Mouse (Mus musculus) embryonic stem cell, embryonic (primary cell): ENCODE data around the gene Plekha4.

ENCODE experiments used
- CTCF ChIA-PET, 4 experiments: fragments of 300-600 bp in 2 of 4; fragments of 350-600 bp in 2 of 4; sonication (Branson Sonifier 250); formaldehyde crosslinking; loops; one replicate each; lab custom pipeline; 2022; ENCODE audit warnings: inconsistent platforms in 2 of 4; lab: Charles Lee
- POLR2A ChIA-PET, 4 experiments: fragments of 300-600 bp in 2 of 4; fragments of 350-600 bp in 2 of 4; sonication (Branson Sonifier 250); formaldehyde crosslinking; loops; one replicate each; lab custom pipeline; 2022; ENCODE audit warnings: antibody characterized with exemption in 4 of 4, inconsistent platforms in 1 of 4; lab: Charles Lee

The Plekha4 gene

DNA sequence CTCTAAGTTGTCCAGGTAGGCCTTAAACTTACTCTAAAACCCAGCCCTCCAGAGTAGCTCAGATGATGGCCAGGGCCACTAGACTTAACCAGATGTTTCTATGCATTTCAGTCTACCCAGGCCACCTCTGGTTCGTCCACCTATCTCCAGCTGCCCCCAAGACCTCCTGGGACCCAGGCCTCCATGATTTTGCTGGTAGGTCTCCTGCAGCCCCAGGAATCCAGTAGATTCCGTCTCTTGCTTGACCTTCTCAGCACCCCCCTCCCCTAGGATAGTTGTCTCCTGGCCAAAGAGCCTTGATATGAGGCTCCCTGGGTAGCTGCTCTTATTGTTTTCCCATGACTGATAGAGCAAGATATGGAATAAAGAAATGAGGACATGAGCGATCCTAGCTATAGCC is 13.0 kb downstream of the Plekha4 start:
- ChIA-PET POLR2A (interaction anchor here in 3 of 4 experiments (0.6 to 6.1 kb wide), 35 partner anchors 8 to 538 kb away, joined by 3 to 79 read pairs (median 4); partner anchors contain the start of genes Plekha4 (in 3 of the 3), Ppp1r15a (in 3 of the 3), Ftl1 (in 2 of the 3) and Hsd17b14 (in 2 of the 3)), CTCF (interaction anchor here in 3 of 4 experiments (0.6 to 1.5 kb wide), 10 partner anchors 17 to 126 kb away, joined by 3 to 14 read pairs (median 3); partner anchors contain the start of genes Bax (in 1 of the 3) and Ntf5 (in 1 of the 3))

DNA sequence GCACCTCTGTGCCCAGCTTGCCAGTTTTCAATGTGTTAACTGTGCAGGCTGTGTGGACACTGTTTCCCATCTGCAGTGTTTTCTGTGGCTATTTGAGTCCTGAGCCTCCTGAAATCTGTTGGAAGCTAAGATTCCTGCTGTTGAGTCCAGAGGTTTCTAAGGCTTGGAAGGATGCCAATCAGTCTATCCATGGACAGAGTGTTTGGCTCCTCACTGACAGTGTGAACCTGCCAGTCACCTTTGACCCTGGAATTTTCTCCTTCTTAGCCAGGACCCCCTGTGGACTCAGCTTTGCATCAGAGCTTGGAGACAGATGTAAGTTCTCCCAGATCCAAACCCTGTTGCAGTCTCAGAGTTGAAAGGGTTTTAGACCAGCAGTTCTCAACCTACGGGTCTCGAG is 14.1 kb downstream of the Plekha4 start:
- CTCF ChIA-PET = interaction anchor here in 3 of 4 experiments (0.5 to 2.1 kb wide), 5 partner anchors 15 to 72 kb away, joined by 3 to 5 read pairs (median 3); no protein-coding TSS in a partner anchor
- POLR2A ChIA-PET = interaction anchor here in 3 of 4 experiments (0.7 to 6.1 kb wide), 18 partner anchors 10 to 178 kb away, joined by 3 to 79 read pairs (median 3); partner anchors contain the start of genes Plekha4 (in 3 of the 3), Ppp1r15a (in 3 of the 3), Hsd17b14 (in 2 of the 3) and Bax (in 1 of the 3)

DNA sequence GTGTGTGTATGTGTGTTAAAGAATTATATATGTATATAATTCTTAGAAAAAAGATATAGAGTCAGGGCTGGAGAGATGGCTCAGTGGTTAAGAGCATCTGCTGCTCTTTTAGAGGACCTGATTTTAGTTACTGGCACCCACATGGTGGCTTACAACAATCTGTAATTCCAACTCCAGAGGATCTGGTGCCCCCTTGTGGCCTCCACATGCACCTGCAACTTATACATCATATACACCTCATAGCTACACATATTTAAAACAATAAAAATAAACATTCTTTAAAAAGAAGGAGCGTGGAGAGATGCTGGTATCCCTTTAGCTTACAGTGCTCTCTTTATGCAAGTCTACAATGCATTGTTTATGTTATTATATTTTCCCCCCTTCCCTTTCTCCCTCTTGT is 18.4 kb downstream of the Plekha4 start:
- POLR2A ChIA-PET = interaction anchor here in 2 of 4 experiments (0.8 to 20.6 kb wide), 9 partner anchors 9 to 143 kb away, joined by 3 to 1068 read pairs (median 4); partner anchors contain the start of genes Plekha4 (in 2 of the 2), Ppp1r15a (in 2 of the 2) and Bcat2 (in 1 of the 2)
- CTCF ChIA-PET = interaction anchor here in 2 of 4 experiments (0.6 to 1.4 kb wide), 11 partner anchors 9 to 560 kb away, joined by 3 to 5 read pairs (median 3); partner anchors contain the start of gene Kcna7 (in 1 of the 2)

DNA sequence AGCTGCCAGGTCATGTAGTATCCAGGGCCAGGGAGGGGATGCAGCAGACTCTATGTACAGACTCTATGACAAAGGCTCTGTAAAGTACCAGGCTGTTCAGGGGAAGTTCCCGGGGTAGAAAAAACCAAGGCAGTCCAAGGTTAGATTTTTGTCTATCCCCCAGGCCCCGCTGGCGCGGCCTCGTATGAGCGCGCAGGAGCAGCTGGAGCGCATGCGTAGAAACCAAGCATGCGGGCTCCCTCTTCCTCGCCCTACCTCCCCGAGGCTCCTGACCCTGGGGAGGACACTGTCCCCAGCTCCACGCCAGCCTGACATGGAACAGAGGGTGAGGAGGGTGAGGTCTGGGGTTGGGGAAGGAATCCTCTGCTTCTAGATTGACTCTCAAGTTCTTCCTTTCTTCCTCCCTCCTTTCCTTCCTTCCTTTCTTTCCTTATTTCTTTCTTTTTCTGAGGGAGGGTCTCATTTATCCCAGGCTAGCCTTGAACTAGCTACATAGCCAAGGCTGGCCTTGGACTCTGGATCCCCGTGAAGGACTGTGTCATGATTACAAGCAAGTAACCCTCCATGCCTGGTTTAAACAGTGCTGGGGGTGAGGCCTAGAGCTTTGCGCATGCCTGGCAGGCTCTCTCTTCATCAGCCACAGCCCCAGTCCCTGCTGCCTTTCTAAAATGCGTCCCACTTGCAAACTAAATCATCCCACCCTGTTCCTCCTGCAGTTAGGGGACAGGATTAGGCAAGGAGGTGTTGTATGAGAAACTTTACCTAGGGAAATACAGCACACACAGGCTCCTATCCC is 23.7 kb downstream of the Plekha4 start:
- CTCF ChIA-PET = interaction anchor here (0.6 to 2.8 kb wide), 15 partner anchors 9 to 252 kb away, joined by 3 to 13 read pairs (median 3); partner anchors contain the start of genes Gys1 (in 1 of the 4), Plekha4 (in 1 of the 4) and Ppp1r15a (in 1 of the 4)
- POLR2A ChIA-PET = interaction anchor here (0.5 to 21.4 kb wide), 68 partner anchors 9 to 209 kb away, joined by 3 to 1068 read pairs (median 5); partner anchors contain the start of genes Ftl1 (in 3 of the 4), Plekha4 (in 3 of the 4), Ppp1r15a (in 3 of the 4) and Bcat2 (in 2 of the 4)

DNA sequence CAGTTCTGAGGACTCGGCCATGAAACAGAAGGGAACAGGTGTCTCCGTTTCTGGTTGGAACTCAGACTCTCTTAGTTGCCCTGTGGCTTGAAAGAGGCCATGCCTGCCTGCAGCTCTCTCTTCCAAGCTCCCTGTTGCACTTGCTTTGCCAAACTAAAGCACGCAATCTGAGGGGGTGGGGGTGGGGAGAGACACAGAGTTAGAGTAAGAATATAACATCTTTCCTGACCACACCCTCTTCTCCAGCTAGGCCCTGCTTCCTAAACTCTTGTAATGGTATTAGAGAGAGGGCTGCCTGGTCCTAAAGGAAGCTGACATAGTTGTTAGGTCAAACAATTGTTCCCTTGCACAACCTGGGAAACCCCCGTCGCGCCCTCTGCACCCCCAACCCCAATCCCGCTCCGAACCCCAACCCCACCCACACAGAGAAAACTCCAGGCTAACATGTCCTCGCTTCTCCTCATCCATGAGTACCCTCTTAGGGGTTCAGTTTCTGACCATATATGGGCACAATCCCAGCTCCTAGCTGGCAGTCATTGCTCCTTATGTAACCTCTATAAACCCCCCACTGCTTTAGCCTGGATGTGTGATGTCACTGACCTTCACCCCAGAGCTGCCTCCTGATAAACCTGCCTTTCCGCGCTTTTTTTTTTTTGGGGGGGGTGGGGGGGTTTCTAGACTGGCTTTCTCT is 24.8 kb downstream of the Plekha4 start:
- ChIA-PET CTCF (interaction anchor here (0.6 to 2.8 kb wide), 12 partner anchors 10 to 285 kb away, joined by 3 to 13 read pairs (median 3); no protein-coding TSS in a partner anchor), POLR2A (interaction anchor here (0.5 to 21.4 kb wide), 66 partner anchors 8 to 423 kb away, joined by 3 to 1068 read pairs (median 5); partner anchors contain the start of genes Plekha4 (in 4 of the 4), Ppp1r15a (in 4 of the 4), Ftl1 (in 3 of the 4) and Bcat2 (in 2 of the 4))

DNA sequence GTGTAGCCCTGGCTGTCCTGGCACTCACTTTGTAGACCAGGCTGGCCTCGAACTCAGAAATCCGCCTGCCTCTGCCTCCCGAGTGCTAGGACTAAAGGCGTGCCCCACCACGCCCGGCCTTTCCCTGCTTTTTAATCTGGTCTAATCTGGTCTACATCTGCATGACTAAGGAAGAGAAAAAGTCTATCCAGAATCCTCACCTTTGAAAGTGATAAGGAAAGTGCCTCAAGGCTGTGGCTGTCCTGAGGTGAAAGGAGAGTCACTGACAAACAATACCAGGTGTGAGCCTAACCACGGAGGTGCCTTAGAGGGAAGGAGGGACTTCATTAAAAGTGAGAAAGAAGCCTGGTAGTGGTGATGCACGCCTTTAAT is 25.4 kb downstream of the Plekha4 start:
- ChIA-PET CTCF (interaction anchor here in 1 of 4 experiments (0.6 to 2.8 kb wide), 4 partner anchors 35 to 286 kb away, joined by 3 to 13 read pairs (median 3); no protein-coding TSS in a partner anchor), POLR2A (interaction anchor here (0.6 to 21.4 kb wide), 36 partner anchors 8 to 370 kb away, joined by 3 to 1068 read pairs (median 6); partner anchors contain the start of genes Plekha4 (in 4 of the 4), Ppp1r15a (in 4 of the 4), Bcat2 (in 2 of the 4) and Ftl1 (in 2 of the 4))

DNA sequence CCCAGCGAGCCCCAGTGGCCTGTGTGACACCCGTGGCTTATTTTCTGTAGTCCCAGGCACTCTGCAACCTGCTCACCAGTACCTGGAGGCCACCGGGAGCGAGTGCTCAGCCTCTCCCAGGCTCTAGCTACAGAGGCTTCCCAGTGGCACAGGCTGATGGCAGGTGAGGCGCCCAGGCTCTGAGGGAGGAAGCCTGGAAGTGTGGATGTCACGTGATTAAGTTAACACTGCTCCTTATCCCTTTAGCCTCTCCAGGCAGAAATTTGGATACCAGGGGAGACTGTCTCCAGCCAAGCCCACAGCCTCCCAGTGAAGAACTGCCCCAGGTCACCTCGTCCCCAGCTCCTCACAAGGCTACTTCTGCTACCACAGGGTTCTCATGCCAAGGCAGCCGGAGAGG is 27.4 kb downstream of the Plekha4 start:
- POLR2A ChIA-PET = interaction anchor here in 3 of 4 experiments (0.5 to 21.4 kb wide), 32 partner anchors 9 to 165 kb away, joined by 3 to 1068 read pairs (median 4); partner anchors contain the start of genes Bcat2 (in 2 of the 3), Ftl1 (in 2 of the 3), Plekha4 (in 2 of the 3) and Ppp1r15a (in 2 of the 3)
- CTCF ChIA-PET = interaction anchor here in 2 of 4 experiments (0.6 to 1.5 kb wide), 7 partner anchors 9 to 78 kb away, joined by 3 to 7 read pairs (median 3); no protein-coding TSS in a partner anchor

DNA sequence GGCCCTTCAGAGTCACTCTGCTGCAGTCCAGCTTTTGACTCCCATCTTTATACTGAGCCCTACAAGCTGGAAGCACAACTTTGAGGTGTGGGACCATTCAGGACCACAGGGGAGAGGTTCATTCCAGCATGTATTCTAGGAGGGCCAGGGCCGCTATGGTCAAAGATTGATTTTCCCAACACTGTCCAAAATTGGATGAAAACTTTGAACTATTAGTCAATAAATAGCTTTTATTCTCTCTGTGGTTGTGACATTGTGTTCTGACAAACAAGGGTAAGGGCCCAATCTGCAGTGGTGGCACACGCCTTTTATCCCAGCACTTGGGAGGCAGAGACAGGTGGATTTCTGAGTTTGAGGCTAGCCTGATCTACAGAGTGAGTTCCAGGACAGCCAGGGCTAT is 27.9 kb downstream of the Plekha4 start:
- CTCF ChIA-PET = interaction anchor here in 2 of 4 experiments (0.6 to 1.4 kb wide), 4 partner anchors 9 to 79 kb away, joined by 3 read pairs; no protein-coding TSS in a partner anchor
- POLR2A ChIA-PET = interaction anchor here in 3 of 4 experiments (0.8 to 21.4 kb wide), 29 partner anchors 9 to 164 kb away, joined by 3 to 1068 read pairs (median 5); partner anchors contain the start of genes Plekha4 (in 3 of the 3), Ppp1r15a (in 3 of the 3), Bcat2 (in 2 of the 3) and Ftl1 (in 2 of the 3)

DNA sequence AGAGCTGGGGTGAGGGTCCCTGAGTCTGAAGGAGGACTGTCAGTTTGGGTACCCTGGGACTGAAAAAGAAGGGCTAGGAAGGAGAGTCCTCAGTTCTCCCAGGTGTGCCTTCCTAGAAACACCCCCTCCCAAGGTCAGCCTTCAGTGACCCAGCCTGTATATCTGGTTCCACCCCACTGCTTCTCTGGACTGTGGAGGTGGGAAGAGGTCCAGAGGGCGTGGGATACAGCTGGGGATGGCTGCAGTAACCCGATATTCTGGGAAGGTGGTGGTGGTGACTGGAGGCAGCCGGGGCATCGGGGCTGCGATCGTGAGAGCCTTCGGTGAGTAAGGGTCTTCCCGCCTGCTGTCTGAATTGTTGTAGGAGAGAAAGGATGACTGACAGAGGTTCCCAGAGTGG is 28.6 kb downstream of the Plekha4 start, which contains the start of gene Hsd17b14:
Hsd17b14 (plus strand) TSS at position 150 of the 400 bp plus-strand sequence.
- ChIA-PET POLR2A (interaction anchor here in 3 of 4 experiments (0.6 to 21.4 kb wide), 19 partner anchors 10 to 128 kb away, joined by 3 to 1068 read pairs (median 9); partner anchors contain the start of genes Plekha4 (in 3 of the 3), Ppp1r15a (in 3 of the 3), Bcat2 (in 2 of the 3) and Ftl1 (in 2 of the 3)), CTCF (interaction anchor here (0.6 to 2.8 kb wide), 10 partner anchors 11 to 245 kb away, joined by 3 to 13 read pairs (median 4); no protein-coding TSS in a partner anchor)

DNA sequence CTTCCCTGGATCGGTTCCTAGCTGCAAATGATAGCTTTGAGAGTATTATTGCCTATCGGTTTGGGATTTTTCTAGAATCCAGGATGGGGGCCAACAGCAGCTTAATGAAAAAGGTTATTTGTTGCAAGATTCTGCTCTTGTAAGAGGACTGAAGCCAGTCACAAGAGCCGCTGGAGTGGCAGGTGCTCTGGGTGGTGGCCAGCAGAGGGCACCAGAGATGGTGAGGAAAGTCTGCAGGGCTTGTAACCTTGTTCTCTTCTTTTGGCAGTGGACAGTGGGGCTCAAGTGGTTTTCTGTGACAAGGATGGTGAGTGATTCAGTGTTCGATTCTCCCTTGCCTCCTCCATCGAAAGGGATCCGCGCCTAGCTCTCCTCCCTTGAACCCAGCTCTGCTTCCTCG is 29.7 kb downstream of the Plekha4 start:
- POLR2A ChIA-PET = interaction anchor here (0.6 to 21.4 kb wide), 18 partner anchors 11 to 99 kb away, joined by 3 to 1068 read pairs (median 7); partner anchors contain the start of genes Plekha4 (in 3 of the 4), Ppp1r15a (in 3 of the 4), Bcat2 (in 2 of the 4) and Bax (in 1 of the 4)
- CTCF ChIA-PET = interaction anchor here (0.5 to 2.8 kb wide), 22 partner anchors 10 to 127 kb away, joined by 3 to 13 read pairs (median 4); no protein-coding TSS in a partner anchor

DNA sequence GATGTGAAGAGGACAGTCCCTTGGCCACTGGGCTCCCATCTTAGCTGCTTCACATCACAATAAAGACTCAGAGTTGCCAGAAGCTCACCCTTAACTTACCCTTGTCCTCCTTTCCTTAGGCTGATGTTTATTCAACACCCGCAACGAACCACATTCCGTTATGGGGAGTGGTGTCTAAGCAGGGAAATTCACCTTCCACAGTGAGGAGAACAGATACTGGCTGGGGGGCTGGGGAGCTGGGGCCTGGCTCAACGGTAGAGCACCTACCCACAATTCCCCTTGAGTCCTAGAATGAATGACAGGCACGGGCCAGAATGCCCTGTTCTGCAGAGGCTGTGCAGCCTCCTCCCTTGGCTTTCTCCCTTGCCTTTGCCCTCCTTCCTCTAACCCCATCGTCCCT is 32.8 kb downstream of the Plekha4 start:
- POLR2A ChIA-PET = interaction anchor here (0.6 to 46.0 kb wide), 78 partner anchors 5 to 743 kb away, joined by 3 to 1068 read pairs (median 6); partner anchors contain the start of genes Plekha4 (in 4 of the 4), Ppp1r15a (in 4 of the 4), Bax (in 2 of the 4) and Bcat2 (in 2 of the 4)
- CTCF ChIA-PET = interaction anchor here (0.5 to 4.2 kb wide), 26 partner anchors 8 to 526 kb away, joined by 3 to 27 read pairs (median 4); partner anchors contain the start of gene Gys1 (in 1 of the 4)

DNA sequence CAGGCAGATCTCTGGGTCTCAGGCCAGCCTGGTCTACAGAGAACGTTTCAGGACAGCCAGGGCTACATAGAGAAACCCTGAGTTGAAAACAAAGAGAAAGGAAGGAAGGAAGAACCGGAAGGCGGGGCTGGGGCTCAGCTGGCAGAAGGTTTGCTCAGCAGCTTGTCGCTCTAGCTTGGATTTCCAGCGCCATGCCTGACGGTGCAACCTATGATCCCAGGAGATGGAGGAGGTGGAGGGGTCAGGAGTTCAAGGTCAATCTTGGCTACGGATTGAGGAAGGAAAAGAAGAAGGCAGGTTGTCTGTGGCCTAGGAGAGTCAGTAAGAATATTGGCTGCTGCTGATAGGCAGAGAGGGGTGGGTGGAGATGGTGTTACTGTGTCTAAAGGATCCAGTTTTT is 34.1 kb downstream of the Plekha4 start:
- ChIA-PET POLR2A (interaction anchor here (0.6 to 46.0 kb wide), 54 partner anchors 6 to 455 kb away, joined by 3 to 1068 read pairs (median 6); partner anchors contain the start of genes Ftl1 (in 3 of the 4), Plekha4 (in 3 of the 4), Ppp1r15a (in 3 of the 4) and Bax (in 2 of the 4)), CTCF (interaction anchor here (0.6 to 4.2 kb wide), 19 partner anchors 8 to 413 kb away, joined by 3 to 27 read pairs (median 4); partner anchors contain the start of gene Nucb1 (in 1 of the 4))

DNA sequence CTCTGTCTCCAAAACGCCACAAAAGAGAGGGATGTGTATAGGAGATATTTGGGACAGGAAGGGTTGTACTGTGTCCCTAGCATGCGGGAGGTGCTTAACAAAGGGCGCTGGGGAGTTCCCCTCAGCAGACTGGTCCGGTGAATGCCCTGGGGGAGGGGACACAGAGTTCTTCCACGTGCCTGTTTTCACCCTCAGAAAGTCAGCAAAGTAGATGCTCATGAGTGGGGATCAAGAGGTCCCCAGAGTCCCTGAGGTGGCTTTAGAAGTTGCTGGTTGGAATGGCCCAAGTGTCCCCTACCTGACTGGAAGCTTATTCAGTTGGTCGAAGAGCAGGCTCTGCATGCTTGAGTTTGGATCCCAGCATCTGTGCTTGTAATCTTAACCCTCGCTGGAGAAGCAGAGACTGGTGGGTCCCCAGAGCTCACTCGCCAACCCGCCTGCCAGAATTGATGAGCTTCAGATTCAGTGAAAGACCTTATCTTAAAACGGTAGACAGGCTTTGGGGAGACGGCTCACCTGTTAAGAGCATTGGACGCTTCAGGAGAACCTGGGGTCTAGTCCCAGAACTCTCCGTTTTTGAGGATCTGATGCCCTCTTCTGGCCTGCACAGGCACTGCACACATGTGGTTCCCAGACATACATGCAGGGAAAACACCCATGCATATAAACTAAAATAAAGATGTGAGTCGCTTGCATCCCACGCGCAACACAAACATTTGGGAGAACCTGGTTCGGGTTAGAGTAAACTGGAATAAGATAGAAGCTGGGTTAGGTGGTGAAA is 34.9 kb downstream of the Plekha4 start:
- ChIA-PET CTCF (interaction anchor here (0.5 to 4.2 kb wide), 26 partner anchors 10 to 386 kb away, joined by 3 to 27 read pairs (median 4); partner anchors contain the start of genes Nucb1 (in 1 of the 4), Syngr4 (in 1 of the 4) and Tmem143 (in 1 of the 4)), POLR2A (interaction anchor here (0.5 to 46.0 kb wide), 50 partner anchors 7 to 574 kb away, joined by 3 to 1068 read pairs (median 5); partner anchors contain the start of genes Plekha4 (in 3 of the 4), Ppp1r15a (in 3 of the 4), Bax (in 2 of the 4) and Bcat2 (in 2 of the 4))

DNA sequence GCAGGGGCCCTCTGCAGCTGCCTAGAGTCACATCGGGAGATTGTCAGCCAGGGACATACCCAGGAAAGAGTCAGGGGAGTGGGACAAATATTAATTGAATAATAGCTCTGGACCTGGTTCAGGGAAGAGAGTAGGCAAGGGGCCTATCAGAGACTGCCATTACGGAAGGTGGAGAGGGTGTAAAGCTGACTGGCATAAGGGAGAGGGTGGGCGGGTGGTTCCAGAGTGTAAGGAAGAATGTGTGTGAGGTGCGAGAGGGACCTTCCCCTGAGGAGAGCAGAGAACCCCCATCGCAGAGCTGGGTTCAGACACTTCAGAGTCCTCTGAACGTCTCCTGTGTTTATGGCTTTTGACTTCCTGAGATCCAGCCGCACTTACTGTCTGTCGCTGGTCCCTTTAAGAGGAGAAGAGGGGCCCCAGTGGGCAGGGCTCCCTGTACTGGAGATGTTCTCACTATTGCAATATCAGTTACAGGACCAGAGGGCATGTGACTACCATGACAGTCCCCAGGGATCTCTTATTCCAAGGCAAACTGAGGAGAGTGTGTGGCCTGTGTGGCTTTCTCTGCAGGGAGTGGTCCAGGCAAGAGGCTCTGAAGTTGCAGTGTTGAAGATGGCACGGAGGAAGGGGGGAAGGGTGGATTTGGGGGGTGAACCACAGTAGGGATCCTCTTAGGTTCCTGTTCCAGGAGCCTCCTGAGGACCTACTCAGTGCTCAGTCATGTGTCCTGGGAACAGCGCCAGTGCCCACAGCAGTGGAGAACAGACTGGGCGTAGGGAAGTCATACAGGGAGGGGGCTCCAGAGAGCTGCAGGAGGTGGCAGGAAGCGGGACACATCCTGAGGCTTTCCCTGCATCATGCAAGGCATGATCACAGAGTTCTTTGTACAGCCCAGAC is 35.7 kb downstream of the Plekha4 start:
- ChIA-PET POLR2A (interaction anchor here (0.5 to 46.0 kb wide), 42 partner anchors 8 to 575 kb away, joined by 3 to 1068 read pairs (median 5); partner anchors contain the start of genes Bax (in 2 of the 4), Bcat2 (in 2 of the 4), Plekha4 (in 2 of the 4) and Ppp1r15a (in 2 of the 4)), CTCF (interaction anchor here in 3 of 4 experiments (0.6 to 4.2 kb wide), 21 partner anchors 9 to 139 kb away, joined by 3 to 27 read pairs (median 5); partner anchors contain the start of gene Nucb1 (in 1 of the 3))
